Mouse (Mus musculus) right cerebral cortex, postnatal 36 days (tissue): ENCODE measurements around the gene Trim29.

Experiments used
- DNase-seq, 2 experiments: peaks; one replicate each; pipeline ENCODE4 v3.0.0; 2022; ENCODE audit warnings: low spot score in 2 of 2, mixed read lengths in 1 of 2

Trim29 gene

GRCm38 (mm10) chr9:43313805-43314204, 3.2 kb downstream of the Trim29 start:
- DNase-seq: no peak

DNA sequence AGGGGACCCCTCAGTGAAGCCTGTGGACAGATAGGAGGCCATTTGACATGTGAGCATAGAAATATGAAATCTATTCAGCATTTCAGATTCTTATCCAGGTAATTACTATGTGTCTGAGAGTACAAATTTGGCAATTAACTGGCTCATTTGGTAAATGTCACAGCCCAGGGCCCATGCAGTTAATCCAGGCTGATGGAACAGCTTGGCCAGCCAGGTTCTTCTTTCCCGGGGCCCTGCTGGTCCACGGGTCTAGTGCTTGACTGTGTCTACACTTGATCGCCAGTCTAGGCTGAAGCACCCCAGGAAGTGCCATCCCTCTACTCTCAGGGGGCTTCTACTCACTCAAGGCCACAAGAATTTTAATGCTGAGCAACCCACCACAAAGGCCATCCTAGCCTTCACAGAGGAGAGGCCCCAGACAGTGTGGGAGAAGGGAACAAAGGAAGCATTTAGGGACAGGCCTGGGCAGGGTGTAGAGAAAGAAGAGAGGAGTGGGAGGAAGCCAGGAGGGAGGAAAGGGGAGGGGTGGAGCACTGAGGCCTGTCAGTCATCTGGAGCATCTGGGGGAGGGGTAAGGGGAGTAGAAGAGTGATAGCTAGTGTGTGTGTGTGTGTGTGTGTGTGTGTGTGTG, 4.8 kb downstream of the Trim29 start:
- no peak for DNase-seq

- DNase-seq: no peak
These were observed 5.8 kb downstream of the Trim29 start for GRCm38 (mm10) chr9:43316466-43316865.

GRCm38 (mm10) chr9:43318661-43319060, 8.0 kb downstream of the Trim29 start:
- no peak for DNase-seq

- DNase-seq: no peak
These were observed 11.3 kb downstream of the Trim29 start for GRCm38 (mm10) chr9:43321951-43322350.

- DNase-seq: no peak
These were observed 12.0 kb downstream of the Trim29 start for GRCm38 (mm10) chr9:43322666-43323065.

DNA sequence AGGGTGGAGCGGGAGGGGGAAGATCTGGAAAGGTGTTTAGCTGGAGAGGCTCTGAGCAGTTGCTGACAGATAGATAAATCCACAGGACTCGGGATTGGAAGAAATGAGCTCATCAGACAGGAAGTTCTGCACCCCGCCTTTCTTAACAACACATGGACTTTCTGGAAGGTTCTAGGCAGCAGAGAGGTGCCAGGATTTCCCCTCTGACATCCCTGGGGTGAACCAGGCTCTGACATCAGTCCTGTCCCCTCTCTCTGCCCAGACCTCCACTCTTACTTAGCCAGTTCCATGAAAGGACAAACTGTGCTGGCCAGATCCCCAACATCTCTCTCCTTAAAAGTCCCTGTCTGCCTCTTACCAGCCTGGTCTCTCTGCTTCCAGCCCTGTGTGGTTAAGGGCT, 14.8 kb downstream of the Trim29 start:
- DNase-seq: no peak

- DNase-seq: no peak
These were observed 15.5 kb downstream of the Trim29 start for GRCm38 (mm10) chr9:43326015-43326631.

DNA sequence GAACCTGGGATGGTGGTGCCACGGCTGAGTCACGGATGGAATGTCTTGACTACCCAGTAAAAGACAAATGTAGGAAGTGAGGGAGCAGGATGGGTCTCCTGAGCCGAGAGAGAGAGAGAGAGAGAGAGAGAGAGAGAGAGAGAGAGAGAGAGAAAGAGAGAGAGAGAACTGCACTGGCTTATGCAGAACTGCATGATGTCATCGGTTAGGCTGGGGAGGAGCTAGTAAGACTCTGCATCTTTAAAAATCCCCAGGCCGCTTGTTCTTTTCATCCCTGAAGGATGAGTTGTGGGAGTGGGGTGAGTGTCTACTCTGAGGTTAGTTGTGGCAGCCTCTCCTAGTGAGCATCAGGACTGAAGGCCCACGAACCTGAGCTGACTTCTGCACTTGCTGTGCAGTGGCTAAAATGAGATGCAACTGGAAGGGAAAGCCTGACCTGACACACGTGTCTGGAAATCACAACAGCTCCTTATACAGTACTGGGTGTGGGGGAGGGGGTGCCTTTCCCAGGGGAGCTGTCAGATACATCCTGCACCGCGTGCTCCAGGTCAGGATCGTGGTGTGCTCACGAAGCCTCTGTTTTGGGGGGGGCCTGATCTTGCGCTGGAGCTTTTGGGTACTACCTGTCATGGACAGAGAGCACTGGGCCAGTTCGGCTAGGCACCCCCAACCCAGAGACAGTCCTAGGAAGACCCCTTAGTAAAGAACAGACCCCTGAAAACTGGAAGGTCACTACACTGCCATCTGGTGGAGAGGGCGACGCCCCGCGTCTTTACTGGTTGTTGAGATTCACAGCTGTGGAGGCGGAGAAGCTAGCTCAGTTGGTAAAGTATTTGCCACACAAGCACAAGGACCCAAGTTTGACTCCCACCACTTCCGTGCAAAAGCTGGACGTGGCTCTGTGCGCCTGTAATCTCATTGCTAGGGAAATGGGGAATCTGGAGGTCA, 16.8 kb downstream of the Trim29 start:
- DNase-seq: no peak

GRCm38 (mm10) chr9:43330426-43330825, 19.8 kb downstream of the Trim29 start:
- DNase-seq: no peak

GRCm38 (mm10) chr9:43331476-43332471, 21.1 kb downstream of the Trim29 start:
- peak; percentile 41 to 42 for DNase-seq

DNA sequence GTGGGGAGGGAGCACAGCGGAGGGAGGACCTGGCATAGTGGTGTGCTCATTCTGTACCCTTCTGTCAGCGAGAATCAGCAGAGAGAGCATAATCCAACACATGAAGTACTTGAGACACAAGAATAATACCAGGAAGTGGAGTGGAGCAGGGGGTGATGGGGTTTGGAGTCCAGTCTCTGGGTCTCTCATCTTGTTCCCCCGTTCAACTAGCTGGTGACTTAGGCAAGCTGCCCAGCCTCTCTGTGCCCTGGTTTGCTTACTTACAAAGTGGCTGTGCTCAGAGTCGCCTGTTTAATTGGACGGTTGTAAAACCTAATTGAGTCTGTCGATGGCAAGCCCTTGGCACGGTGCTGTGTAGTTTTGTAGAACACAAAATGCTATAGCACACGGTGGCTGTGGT, 23.8 kb downstream of the Trim29 start:
- no peak for DNase-seq

GRCm38 (mm10) chr9:43337636-43338035, 27.0 kb downstream of the Trim29 start:
- DNase-seq: no peak

DNA sequence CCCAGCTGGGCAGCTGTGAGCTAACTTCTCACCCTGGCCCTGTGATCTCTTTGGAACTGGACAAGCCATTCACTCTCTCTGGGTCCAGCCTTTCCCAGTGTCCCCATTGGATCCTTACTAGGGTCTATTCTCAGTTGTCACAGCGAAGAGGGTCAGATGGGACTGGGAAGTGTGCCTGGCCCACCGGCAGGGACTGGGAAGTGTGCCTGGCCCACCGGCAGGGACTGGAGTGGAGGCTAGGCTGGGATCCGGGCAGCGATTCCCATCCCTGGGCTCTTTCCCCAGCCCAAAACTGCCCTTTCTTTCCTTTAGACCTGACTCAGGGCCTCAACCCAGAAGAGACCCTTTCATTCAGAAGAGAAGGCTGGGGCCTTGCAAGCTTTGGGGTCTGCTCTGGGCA, 27.4 kb downstream of the Trim29 start:
- DNase-seq: no peak

- DNase-seq: peak; percentile 43 to 48
These were observed 29.0 kb downstream of the Trim29 start for GRCm38 (mm10) chr9:43339614-43340020.

- DNase-seq: no peak
These were observed 39.4 kb downstream of the Trim29 start for GRCm38 (mm10) chr9:43350089-43350488.

GRCm38 (mm10) chr9:43351015-43351414, 40.4 kb downstream of the Trim29 start:
- DNase-seq: no peak

- no peak for DNase-seq
These were observed 46.4 kb downstream of the Trim29 start for GRCm38 (mm10) chr9:43357011-43357410.

DNA sequence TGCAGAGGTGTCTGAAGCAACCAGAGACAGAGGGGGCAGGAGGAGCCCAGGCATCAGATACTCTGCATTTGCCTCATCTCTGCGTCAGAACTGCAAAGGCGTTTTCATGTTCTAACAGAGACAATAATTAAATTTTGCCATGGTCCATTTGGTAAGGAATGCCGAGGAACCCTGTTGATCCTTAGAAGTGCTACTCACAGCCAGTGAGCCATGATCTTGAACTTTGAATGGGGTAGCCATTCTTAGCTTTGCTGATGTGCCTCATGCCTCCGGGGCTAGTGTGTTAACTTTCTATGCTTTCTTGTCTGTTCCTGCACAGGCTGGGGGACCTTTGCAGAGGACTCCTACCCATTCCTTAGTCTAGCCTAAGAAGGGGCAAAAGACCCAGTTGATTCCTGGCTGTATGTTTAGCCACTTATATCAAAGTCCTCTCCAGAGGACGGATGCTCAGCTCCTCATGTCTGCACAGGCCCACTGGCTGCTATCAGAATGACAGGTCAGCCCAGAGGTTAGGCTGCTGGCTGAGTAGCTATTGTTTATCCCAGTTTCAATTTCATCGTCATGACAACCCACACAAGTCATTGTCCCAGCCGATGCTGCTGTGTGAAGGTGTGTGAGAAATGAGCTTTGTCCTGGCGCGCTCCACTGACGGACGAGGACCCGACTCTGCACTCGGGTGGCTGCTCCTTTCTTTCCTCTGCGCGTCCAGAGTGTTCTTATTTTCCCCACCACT, 48.1 kb downstream of the Trim29 start:
- no peak for DNase-seq

- DNase-seq: no peak
These were observed 58.1 kb downstream of the Trim29 start for GRCm38 (mm10) chr9:43368781-43369180.

DNA sequence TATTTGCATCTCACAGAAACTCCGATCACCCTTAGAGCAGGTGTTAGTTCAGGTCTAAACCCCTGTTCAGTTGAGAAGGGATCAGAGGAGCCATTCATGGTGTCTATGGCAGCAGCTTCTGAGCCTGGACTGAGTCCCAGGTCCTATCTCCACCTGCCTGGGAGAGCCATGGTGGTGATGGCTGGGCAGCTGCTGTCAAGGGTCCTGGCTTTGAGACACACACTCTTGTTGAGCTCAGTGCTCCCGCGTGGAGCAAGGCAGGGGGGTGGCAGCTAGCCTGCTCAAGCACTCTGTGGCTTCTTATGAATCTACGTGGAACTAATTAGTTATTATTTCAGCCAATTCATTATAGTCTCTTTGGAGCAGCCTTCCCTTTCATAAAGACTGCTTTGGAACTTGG, 73.2 kb downstream of the Trim29 start:
- DNase-seq: no peak
